Mouse (Mus musculus) C3H10T1/2 (cell line): ENCODE data around the gene Orm2. TPM values are rescaled to one million over a fixed set of nuclear protein-coding genes. Genes with fewer than 3 reads are reported as not detected.

Experiments
- polyA plus RNA-seq, 2 experiments: library from polyadenylated mRNA; unstranded; fragments of >200 nt; fragmentation: generic; extraction: Trizol; gene quantifications; one replicate each; pipeline ENCODE4 v1.2.1; 2012; ENCODE audit warnings: missing spikeins in 2 of 2

Orm2 gene
- polyA plus RNA-seq, result under 1 TPM in 1 of 2 experiments, not detected in 1; 0.08 TPM

DNA sequence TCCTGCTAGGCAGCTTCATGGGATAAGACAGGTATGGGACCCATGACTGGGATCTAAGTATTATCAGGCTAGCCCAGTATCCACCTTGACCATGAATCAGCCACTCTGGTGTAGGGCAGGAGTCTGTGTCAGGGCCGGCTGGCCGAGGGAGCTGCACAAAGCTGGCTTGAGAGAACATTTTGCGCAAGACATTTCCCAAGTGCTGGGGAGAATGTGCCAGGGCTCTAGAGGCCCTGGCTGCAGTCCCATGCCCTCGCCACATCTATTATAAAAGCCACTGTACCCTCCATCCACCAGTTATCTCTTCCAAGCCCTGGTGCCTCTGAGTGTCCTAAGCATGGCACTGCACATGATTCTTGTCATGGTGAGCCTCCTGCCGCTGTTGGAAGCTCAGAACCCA is at the start of gene Orm2:
Gene Orm2 (plus strand): TSS at position 300 of the 400 bp plus-strand sequence.

DNA sequence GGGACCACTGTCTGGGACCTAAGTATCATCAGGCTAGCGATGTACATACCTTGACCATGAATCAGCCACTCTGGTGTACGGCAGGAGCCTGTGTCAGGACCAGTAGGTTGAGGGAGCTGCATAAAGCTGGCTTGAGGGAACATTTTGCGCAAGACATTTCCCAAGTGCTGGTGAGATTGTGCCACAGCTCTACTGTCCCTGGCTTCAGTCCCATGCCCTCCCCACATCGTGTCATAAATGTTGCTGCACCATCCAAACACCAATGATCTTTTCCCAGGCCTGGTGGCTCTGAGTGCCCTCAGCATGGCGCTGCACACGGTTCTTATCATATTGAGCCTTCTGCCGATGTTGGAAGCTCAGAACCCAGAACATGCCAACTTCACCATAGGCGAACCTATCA is 18.0 kb upstream of the Orm2 start, which contains the start of gene Orm1:
Gene Orm1 (plus strand): TSS at position 266 of the 400 bp plus-strand sequence.

DNA sequence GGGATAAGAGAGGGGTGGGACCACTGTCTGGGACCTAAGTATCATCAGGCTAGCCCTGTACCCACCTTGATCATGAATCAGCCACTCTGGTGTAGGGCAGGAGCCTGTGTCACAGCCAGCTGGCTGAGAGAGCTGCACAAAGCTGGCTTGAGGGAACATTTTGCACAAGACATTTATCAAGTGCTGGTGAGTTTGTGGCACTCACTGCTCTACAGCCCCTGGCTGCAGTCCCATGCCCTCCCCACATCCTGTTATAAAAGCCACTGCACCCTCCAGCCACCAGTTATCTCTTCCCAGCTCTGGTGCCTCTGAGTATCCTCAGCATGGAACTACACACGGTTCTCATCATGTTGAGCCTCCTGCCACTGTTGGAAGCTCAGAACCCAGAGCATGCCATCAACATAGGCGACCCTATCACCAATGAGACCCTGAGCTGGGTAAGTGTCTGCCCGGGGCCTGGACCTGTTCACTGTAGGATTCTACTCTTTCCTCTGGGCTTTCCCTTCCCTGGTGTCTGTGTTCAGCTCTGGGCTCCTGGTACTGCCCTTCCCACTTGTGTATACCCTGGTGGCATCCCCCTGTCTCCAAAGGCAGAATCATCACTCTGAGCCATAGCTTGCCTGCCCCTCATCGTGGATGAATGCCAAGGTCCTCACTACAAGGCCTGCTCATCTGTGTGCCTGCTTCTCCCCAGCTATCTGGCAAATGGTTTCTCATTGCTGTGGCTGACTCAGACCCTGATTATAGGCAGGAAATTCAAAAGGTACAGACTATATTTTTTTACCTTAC is 6.2 kb upstream of the Orm2 start, which contains the start of gene Orm3:
Gene Orm3 (plus strand): TSS at position 286 of the 789 bp plus-strand sequence.

DNA sequence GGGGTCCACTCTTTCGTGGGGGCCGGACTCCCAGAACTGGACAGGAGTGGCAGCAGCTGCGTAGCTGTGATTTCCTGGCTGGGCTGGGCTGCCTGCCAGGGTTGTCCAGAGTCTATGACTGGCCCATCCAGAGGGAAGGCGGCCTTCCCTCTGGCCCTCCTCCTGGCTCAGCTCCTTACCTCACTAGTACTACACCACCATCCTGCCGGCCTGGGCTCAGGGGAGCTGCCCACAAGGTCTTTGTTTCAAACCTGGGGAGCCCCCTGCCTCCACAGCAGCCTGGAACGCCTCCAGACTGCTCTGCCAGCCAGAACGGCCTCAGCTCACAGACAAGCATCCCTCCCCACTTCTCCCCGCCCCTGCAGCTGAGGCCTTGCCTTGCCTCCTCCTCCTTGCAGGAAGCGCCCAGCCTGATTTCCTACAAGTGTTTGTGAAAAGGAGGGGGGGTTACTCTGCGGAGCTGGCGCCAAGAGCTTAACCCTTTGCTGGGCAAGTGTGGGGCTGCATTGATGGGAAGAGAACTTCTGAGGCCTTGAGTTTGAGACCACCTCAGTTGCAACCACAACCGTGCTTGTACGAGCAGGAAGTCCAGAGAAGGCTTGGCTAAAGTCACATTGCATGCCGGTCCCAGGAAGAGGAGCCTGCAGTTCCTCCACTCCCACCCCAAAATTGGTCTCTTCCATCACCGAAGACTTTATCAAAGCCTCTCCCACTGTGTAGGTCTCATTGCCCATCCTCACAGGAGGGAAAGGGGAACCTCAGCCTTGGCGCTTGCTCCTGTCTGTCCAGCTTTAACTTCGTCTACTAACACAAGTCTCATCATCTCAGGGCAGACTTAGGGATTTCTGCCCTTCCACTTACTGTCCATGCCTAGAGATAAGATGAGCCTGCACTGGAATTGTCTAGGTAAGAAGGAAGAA is 41.1 kb downstream of the Orm2 start, which contains the start of gene Akna:
Gene Akna (minus strand): TSS at position 315 of the 920 bp plus-strand sequence.

Other genes starting within 250 kb of the Orm2 start
- gene Ambp, start 207.7 kb upstream of the Orm2 start, polyA plus RNA-seq, result not detected
- gene Kif12, start 190.3 kb upstream of the Orm2 start, polyA plus RNA-seq, result not detected
- gene Col27a1, start 148.4 kb upstream of the Orm2 start, polyA plus RNA-seq, result 1 to 10 TPM in 1 of 2 experiments, under 1 TPM in 1; 0.11 to 7.8 TPM
- under 1 TPM in 1 of 2 experiments, not detected in 1; 0.08 TPM for gene Orm1, start 17.9 kb upstream of the Orm2 start, polyA plus RNA-seq
- gene Orm3, start 6.3 kb upstream of the Orm2 start, polyA plus RNA-seq, result under 1 TPM; 0.04 to 0.44 TPM
- gene Akna, start 40.9 kb downstream of the Orm2 start, polyA plus RNA-seq, result 1 to 10 TPM in 1 of 2 experiments, under 1 TPM in 1; 0.13 to 2.3 TPM
- 10 to 100 TPM in 1 of 2 experiments, 1 to 10 TPM in 1; 9.4 to 13.8 TPM for gene Whrn, start 133.5 kb downstream of the Orm2 start, polyA plus RNA-seq
- gene Atp6v1g1, start 182.3 kb downstream of the Orm2 start, polyA plus RNA-seq, result 100 to 1,000 TPM; 119 to 187 TPM
- gene Tmem268, start 196.3 kb downstream of the Orm2 start, polyA plus RNA-seq, result 1 to 10 TPM; 1.3 to 3.4 TPM
- not detected for gene Gm11213, start 242.8 kb downstream of the Orm2 start, polyA plus RNA-seq